ENCODE assay signal across 9 mouse cellular contexts in genomic region chr1:34988225-34988624, GRCm38 (mm10).
A peak's percentile ranks its signal among the peaks of the same experiment; 100 is the strongest.
DNase-seq lines count a peak whose midpoint lies in the region.
"Had no signal": no experiment of that assay in that cellular context is flagged by ENCODE, and none has a peak within 500 bp of the region (broad histone marks: within the 10 kb centered on the region; RNA-seq: fewer than 3 reads in every experiment).

No protein-coding gene starts in this region.

- intact Hi-C loops in left cerebral cortex, postnatal 14 days (cut with DNase I) = no loop called here

- DNase-seq in embryo, embryonic 10.5 days (ENCODE audit: low spot score) = peak; percentile 15
- DNase-seq in embryo, embryonic 9.5 days (ENCODE audit: extremely low spot score) = no peak
- DNase-seq in left cerebral cortex, postnatal 14 days (ENCODE audit: low spot score in 2 of 2) = peak; percentile 43 to 51
- no peak for DNase-seq in left cerebral cortex, adult 11 months (ENCODE audit: low spot score)
- DNase-seq in ZHBTc4 (ENCODE audit: low read depth, low spot score) = peak; percentile 26
- DNase-seq in layer of hippocampus, adult 9-11 months = peak; percentile 6
- DNase-seq in lung, adult 18-20 months = no peak
- DNase-seq in natural killer cell, adult 2 months (ENCODE audit: low spot score in 2 of 2) = no peak
- DNase-seq: thymus, postnatal 25 days had no signal

Comparison
In these comparisons a context has a peak if more than half of its experiments do, and no peak if none do; other contexts are left out.
1. DNase-seq: peak in embryo, embryonic 10.5 days (single experiment), left cerebral cortex, postnatal 14 days (2 of 2), ZHBTc4 (single experiment) and layer of hippocampus, adult 9-11 months (single experiment); none in embryo, embryonic 9.5 days (single experiment), left cerebral cortex, adult 11 months (single experiment), lung, adult 18-20 months (0 of 2) and natural killer cell, adult 2 months (0 of 2).